Mouse (Mus musculus) hindbrain, embryonic 10.5 days (tissue): ENCODE measurements at regions not wholly inside any gene's neighbourhood (a gene's known extent, or its start where the extent isn't known, plus 50 kb on each side); places are given as distances from the start of the nearest gene placed in this dataset.

Experiments used
- DNase-seq: peaks from one replicate; pipeline ENCODE4 v3.0.0-alpha.2; 2017; ENCODE audit warnings: low spot score
- H3K27ac ChIP-seq: fragments of 300-500 bp; sonication (generic); 2 replicates; pipeline ENCODE4 v1.5.1; 2016; ENCODE audit warnings: mild to moderate bottlenecking, moderate library complexity
- H3K27me3 ChIP-seq: fragments of 300-500 bp; sonication (generic); 2 replicates; pipeline ENCODE4 v1.6.1; 2016; ENCODE audit warnings: mild to moderate bottlenecking; ENCODE audit not compliant: poor library complexity, insufficient read depth, severe bottlenecking
- H3K36me3 ChIP-seq: fragments of 300-500 bp; sonication (generic); 2 replicates; pipeline ENCODE4 v1.6.1; 2016; ENCODE audit warnings: mild to moderate bottlenecking, moderate library complexity
- H3K4me1 ChIP-seq: fragments of 300-500 bp; sonication (generic); replicated peaks from 2 replicates; pipeline ENCODE4 v1.6.1; 2016; ENCODE audit warnings: mild to moderate bottlenecking
- H3K4me3 ChIP-seq: fragments of 300-500 bp; sonication (generic); 2 replicates; pipeline ENCODE4 v1.5.1; 2016; ENCODE audit warnings: mild to moderate bottlenecking, moderate library complexity
- H3K9me3 ChIP-seq: fragments of 300-500 bp; sonication (generic); 2 replicates; pipeline ENCODE4 v1.6.1; 2016; ENCODE audit warnings: mild to moderate bottlenecking, moderate library complexity
- WGBS: fragments of 180-500 bp; shearing (Covaris S2); methylation state at CpG from one replicate; pipeline ENCODE4 v1.1.7; 2016; 5-methylcytosine and 5-hydroxymethylcytosine counted together

GRCm38 (mm10) chr11:52602061-52602561 is 162.3 kb upstream of the Fstl4 start:
- H3K4me3 ChIP-seq = no peak overlapping the region
- H3K36me3 ChIP-seq = no peaks in the 10 kb centered on the region
- H3K27me3 ChIP-seq = no peaks in the 10 kb centered on the region
- no peaks in the 10 kb centered on the region for H3K9me3 ChIP-seq
- DNase-seq = no peak
- H3K27ac ChIP-seq = no peak overlapping the region
- WGBS = 84% methylated on average over 15 of the region's 15 CpGs
- peaks cover 8% of the 10 kb centered on the region; the same call in 1 of the 2 replicates for H3K4me1 ChIP-seq

- WGBS = 77% methylated on average over 5 of the region's 5 CpGs
- Histone ChIP-seq H3K9me3 (no peaks in the 10 kb centered on the region), H3K4me1 (peaks cover 8% of the 10 kb centered on the region; the same call in 1 of the 2 replicates), H3K27ac (no peak overlapping the region), H3K4me3 (no peak overlapping the region), H3K36me3 (no peaks in the 10 kb centered on the region), H3K27me3 (no peaks in the 10 kb centered on the region)
- no peak for DNase-seq
Measured at GRCm38 (mm10) chr11:52602796-52603195, 161.6 kb upstream of the Fstl4 start.

- WGBS = 97% methylated on average over 1 of the region's 1 CpGs
Measured at GRCm38 (mm10) chr11:52610681-52611165, 153.7 kb upstream of the Fstl4 start.

GRCm38 (mm10) chr11:52615622-52616021 is 148.8 kb upstream of the Fstl4 start:
- Histone ChIP-seq H3K36me3 (no peaks in the 10 kb centered on the region), H3K4me1 (peaks cover 13% of the 10 kb centered on the region), H3K27me3 (no peaks in the 10 kb centered on the region), H3K9me3 (no peaks in the 10 kb centered on the region), H3K27ac (no peak overlapping the region), H3K4me3 (no peak overlapping the region)
- 79% methylated on average over 4 of the region's 4 CpGs for WGBS
- DNase-seq = no peak

More at GRCm38 (mm10) chr11:52610681-52611165, 153.7 kb upstream of the Fstl4 start:
- Histone ChIP-seq H3K9me3 (peaks cover 11% of the 10 kb centered on the region), H3K4me1 (no peaks in the 10 kb centered on the region), H3K36me3 (no peaks in the 10 kb centered on the region), H3K4me3 (no peak overlapping the region), H3K27me3 (no peaks in the 10 kb centered on the region), H3K27ac (no peak overlapping the region)
- DNase-seq = no peak

- Histone ChIP-seq H3K27me3 (no peaks in the 10 kb centered on the region), H3K4me1 (peaks cover 13% of the 10 kb centered on the region), H3K36me3 (no peaks in the 10 kb centered on the region), H3K9me3 (no peaks in the 10 kb centered on the region), H3K4me3 (no peak overlapping the region), H3K27ac (no peak overlapping the region)
- no peak for DNase-seq
- 34% methylated on average over 9 of the region's 9 CpGs for WGBS
Measured at GRCm38 (mm10) chr11:52618646-52619045, 145.8 kb upstream of the Fstl4 start.

- peaks cover 13% of the 10 kb centered on the region for H3K4me1 ChIP-seq
- 80% methylated on average over 4 of the region's 4 CpGs for WGBS
Measured at GRCm38 (mm10) chr11:52622861-52623260, 141.6 kb upstream of the Fstl4 start.

GRCm38 (mm10) chr11:52628875-52629274 is 135.6 kb upstream of the Fstl4 start:
- Histone ChIP-seq H3K36me3 (no peaks in the 10 kb centered on the region), H3K27ac (no peak overlapping the region), H3K27me3 (no peaks in the 10 kb centered on the region), H3K4me1 (0 out of 2 replicates have a peak, but pooled peaks cover 4% of the 10 kb centered on the region), H3K4me3 (no peak overlapping the region), H3K9me3 (no peaks in the 10 kb centered on the region)
- no peak for DNase-seq
- 76% methylated on average over 2 of the region's 2 CpGs for WGBS

More at GRCm38 (mm10) chr11:52622861-52623260, 141.6 kb upstream of the Fstl4 start:
- Histone ChIP-seq H3K4me3 (no peak overlapping the region), H3K9me3 (no peaks in the 10 kb centered on the region), H3K27ac (no peak overlapping the region), H3K36me3 (no peaks in the 10 kb centered on the region), H3K27me3 (no peaks in the 10 kb centered on the region)
- no peak for DNase-seq

- WGBS = 56% methylated on average over 5 of the region's 5 CpGs
- H3K9me3 ChIP-seq = no peaks in the 10 kb centered on the region
- no peaks in the 10 kb centered on the region for H3K36me3 ChIP-seq
- 0 out of 2 replicates have a peak, but pooled peaks cover 4% of the 10 kb centered on the region for H3K4me1 ChIP-seq
- peak; percentile 40 for DNase-seq
- no peak overlapping the region for H3K4me3 ChIP-seq
- no peak overlapping the region for H3K27ac ChIP-seq
- H3K27me3 ChIP-seq = no peaks in the 10 kb centered on the region
Measured at GRCm38 (mm10) chr11:52629776-52630175, 134.7 kb upstream of the Fstl4 start.

GRCm38 (mm10) chr11:52631579-52631978 is 132.9 kb upstream of the Fstl4 start:
- Histone ChIP-seq H3K36me3 (no peaks in the 10 kb centered on the region), H3K4me3 (no peak overlapping the region), H3K9me3 (no peaks in the 10 kb centered on the region), H3K27me3 (0 out of 2 replicates have a peak, but pooled peaks cover 4% of the 10 kb centered on the region), H3K4me1 (peaks cover 20% of the 10 kb centered on the region; the same call in 1 of the 2 replicates), H3K27ac (no peak overlapping the region)
- WGBS = 61% methylated on average over 3 of the region's 3 CpGs
- DNase-seq = no peak

- DNase-seq = no peak
- Histone ChIP-seq H3K9me3 (no peaks in the 10 kb centered on the region), H3K36me3 (no peaks in the 10 kb centered on the region), H3K4me1 (peaks cover 21% of the 10 kb centered on the region; the same call in 1 of the 2 replicates), H3K4me3 (no peak overlapping the region), H3K27ac (no peak overlapping the region), H3K27me3 (0 out of 2 replicates have a peak, but pooled peaks cover 4% of the 10 kb centered on the region)
- 77% methylated on average over 3 of the region's 3 CpGs for WGBS
Measured at GRCm38 (mm10) chr11:52634189-52634588, 130.2 kb upstream of the Fstl4 start.

GRCm38 (mm10) chr11:52635716-52636389 is 128.6 kb upstream of the Fstl4 start:
- H3K27ac ChIP-seq = 0 out of 2 replicates have a peak overlapping the region, but pooled peaks have one; percentile 4
- H3K4me1 ChIP-seq = peaks cover 31% of the 10 kb centered on the region
- no peaks in the 10 kb centered on the region for H3K36me3 ChIP-seq
- H3K27me3 ChIP-seq = peaks cover 16% of the 10 kb centered on the region
- H3K4me3 ChIP-seq = no peak overlapping the region
- 78% methylated on average over 13 of the region's 13 CpGs for WGBS
- no peak for DNase-seq
- H3K9me3 ChIP-seq = no peaks in the 10 kb centered on the region

- Histone ChIP-seq H3K4me1 (peaks cover 54% of the 10 kb centered on the region), H3K36me3 (no peaks in the 10 kb centered on the region), H3K27ac (no peak overlapping the region), H3K27me3 (peaks cover 39% of the 10 kb centered on the region), H3K9me3 (no peaks in the 10 kb centered on the region), H3K4me3 (no peak overlapping the region)
- 91% methylated on average over 1 of the region's 1 CpGs for WGBS
- no peak for DNase-seq
Measured at GRCm38 (mm10) chr11:52638939-52639338, 125.5 kb upstream of the Fstl4 start.

GRCm38 (mm10) chr11:52641725-52642338 is 122.6 kb upstream of the Fstl4 start:
- 2% methylated on average over 14 of the region's 14 CpGs for WGBS
- peaks cover 35% of the 10 kb centered on the region for H3K27me3 ChIP-seq
- no peak overlapping the region for H3K4me3 ChIP-seq
- H3K4me1 ChIP-seq = peaks cover 49% of the 10 kb centered on the region
- H3K36me3 ChIP-seq = no peaks in the 10 kb centered on the region
- peak; percentile 60 for DNase-seq
- no peaks in the 10 kb centered on the region for H3K9me3 ChIP-seq
- peak overlapping the region; percentile 72 for H3K27ac ChIP-seq
